Mouse (Mus musculus): Measurements from ENCODE around the gene C1rb. TPM values are rescaled to one million over a fixed set of nuclear protein-coding genes. Genes with fewer than 3 reads are reported as not detected.
A peak's percentile ranks its signal among the peaks of the same experiment; 100 is the strongest.
"Not testable (repeated sequence)": the region's sequence is repeated elsewhere in the genome, so short reads cannot be mapped to it uniquely, and the experiment has no call there.

C1rb gene
- polyA plus RNA-seq (2014; fragmentation: Nextera tagmentation; extraction: Ambion mirVana) = not detected in 2 replicates

DNA sequence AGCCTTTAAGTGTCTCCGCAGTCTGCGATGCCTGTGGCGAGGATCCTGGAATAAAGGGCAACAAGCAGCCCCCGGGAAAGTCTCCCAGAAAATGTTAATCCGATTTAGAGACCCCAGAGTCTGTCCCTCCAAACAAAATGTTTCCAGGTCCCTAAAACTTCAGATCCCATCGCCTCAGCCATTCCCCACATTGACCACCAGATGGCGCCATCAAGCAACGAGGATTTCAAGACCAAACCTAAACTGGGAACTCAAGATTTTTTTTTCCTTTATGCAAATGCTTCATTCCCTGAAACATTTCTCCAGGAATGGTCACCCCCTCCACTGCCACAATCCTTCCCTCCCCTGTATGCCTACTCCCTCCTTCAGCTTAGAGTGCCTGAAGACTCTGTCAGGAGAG, at the start of gene C1rb:
Gene C1rb (plus strand): TSS at position 269 of the 400 bp plus-strand sequence.
- WGBS = 5% methylated on average over 8 of the region's 8 CpGs
- peak; percentile 82 for DNase-seq (ENCODE audit: low spot score)
- H3K4me1 ChIP-seq (replicated peaks; ENCODE audit: control insufficient read depth, insufficient read depth, low read length) = no peaks in the 10 kb centered on the region
- no peak within 1 kb of the TSS for H3K27ac ChIP-seq (ENCODE audit: low read depth, low read length)
- H3K36me3 ChIP-seq (ENCODE audit: control insufficient read depth, insufficient read depth, low read length) = no peaks in the 10 kb centered on the region
- no peaks in the 10 kb centered on the region for H3K27me3 ChIP-seq (ENCODE audit: control insufficient read depth, insufficient read depth, low read length)
- no peaks in the 10 kb centered on the region for H3K9me3 ChIP-seq (ENCODE audit: control insufficient read depth, low read length)
- ATAC-seq (ENCODE audit: low FRiP score) = no peak
- no peak within 1 kb of the TSS for H3K4me2 ChIP-seq (replicated peaks; ENCODE audit: low read depth, low read length)
- no peak within 1 kb of the TSS for H3K4me3 ChIP-seq (ENCODE audit: low read depth, low read length)
- H3K9ac ChIP-seq (ENCODE audit: low read depth, low read length) = no peak within 1 kb of the TSS

- H3K27me3 ChIP-seq (ENCODE audit: control insufficient read depth, insufficient read depth, low read length); H3K4me3 ChIP-seq (ENCODE audit: low read depth, low read length); H3K36me3 ChIP-seq (ENCODE audit: control insufficient read depth, insufficient read depth, low read length); H3K27ac ChIP-seq (ENCODE audit: low read depth, low read length); H3K9me3 ChIP-seq (ENCODE audit: control insufficient read depth, low read length); H3K4me1 ChIP-seq (replicated peaks; ENCODE audit: control insufficient read depth, insufficient read depth, low read length); H3K9ac ChIP-seq (ENCODE audit: low read depth, low read length); DNase-seq (ENCODE audit: low spot score); H3K4me2 ChIP-seq (replicated peaks; ENCODE audit: low read depth, low read length); ATAC-seq (ENCODE audit: low FRiP score): not testable (repeated sequence)
- WGBS = 74% methylated on average over 7 of the region's 7 CpGs
These were observed 48.0 kb upstream of the C1rb start for GRCm38 (mm10) chr6:124522082-124522481.

- Histone ChIP-seq H3K36me3 (ENCODE audit: control insufficient read depth, insufficient read depth, low read length) (no peaks in the 10 kb centered on the region), H3K4me3 (ENCODE audit: low read depth, low read length) (no peak overlapping the region), H3K4me1 (replicated peaks; ENCODE audit: control insufficient read depth, insufficient read depth, low read length) (no peaks in the 10 kb centered on the region), H3K27ac (ENCODE audit: low read depth, low read length) (no peak overlapping the region), H3K9ac (ENCODE audit: low read depth, low read length) (no peak overlapping the region), H3K9me3 (ENCODE audit: control insufficient read depth, low read length) (no peaks in the 10 kb centered on the region), H3K27me3 (ENCODE audit: control insufficient read depth, insufficient read depth, low read length) (no peaks in the 10 kb centered on the region), H3K4me2 (replicated peaks; ENCODE audit: low read depth, low read length) (no peak overlapping the region)
- 74% methylated on average over 3 of the region's 3 CpGs for WGBS
- ATAC-seq (ENCODE audit: low FRiP score) = no peak
- DNase-seq (ENCODE audit: low spot score) = no peak
These were observed 42.2 kb upstream of the C1rb start for GRCm38 (mm10) chr6:124527881-124528280.

DNA sequence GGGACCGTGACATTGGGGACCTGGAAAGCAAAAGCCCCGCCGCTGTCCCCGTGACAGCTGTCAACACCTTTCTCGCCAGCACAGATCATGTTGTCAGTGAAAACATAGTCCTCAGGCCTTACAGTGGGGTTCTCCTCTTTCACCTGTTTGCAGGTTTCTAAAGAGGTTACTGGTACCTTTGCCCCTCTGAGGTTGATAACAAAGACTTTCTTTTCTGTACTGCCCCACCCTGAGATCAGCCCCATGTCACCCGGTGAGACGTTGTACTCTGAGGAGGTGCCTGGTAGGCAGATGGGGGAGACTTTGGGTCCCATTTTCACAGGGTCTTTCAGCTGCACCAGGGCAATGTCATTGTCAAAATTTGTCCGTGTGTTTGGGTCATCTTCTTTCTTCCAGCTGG, 39.0 kb upstream of the C1rb start:
- H3K9ac ChIP-seq (ENCODE audit: low read depth, low read length) = no peak overlapping the region
- no peaks in the 10 kb centered on the region for H3K36me3 ChIP-seq (ENCODE audit: control insufficient read depth, insufficient read depth, low read length)
- no peak for DNase-seq (ENCODE audit: low spot score)
- H3K9me3 ChIP-seq (ENCODE audit: control insufficient read depth, low read length) = no peaks in the 10 kb centered on the region
- ATAC-seq (ENCODE audit: low FRiP score) = no peak
- H3K27ac ChIP-seq (ENCODE audit: low read depth, low read length) = no peak overlapping the region
- WGBS = 86% methylated on average over 8 of the region's 8 CpGs
- H3K4me1 ChIP-seq (replicated peaks; ENCODE audit: control insufficient read depth, insufficient read depth, low read length) = no peaks in the 10 kb centered on the region
- no peak overlapping the region for H3K4me2 ChIP-seq (replicated peaks; ENCODE audit: low read depth, low read length)
- H3K4me3 ChIP-seq (ENCODE audit: low read depth, low read length) = no peak overlapping the region
- no peaks in the 10 kb centered on the region for H3K27me3 ChIP-seq (ENCODE audit: control insufficient read depth, insufficient read depth, low read length)

DNA sequence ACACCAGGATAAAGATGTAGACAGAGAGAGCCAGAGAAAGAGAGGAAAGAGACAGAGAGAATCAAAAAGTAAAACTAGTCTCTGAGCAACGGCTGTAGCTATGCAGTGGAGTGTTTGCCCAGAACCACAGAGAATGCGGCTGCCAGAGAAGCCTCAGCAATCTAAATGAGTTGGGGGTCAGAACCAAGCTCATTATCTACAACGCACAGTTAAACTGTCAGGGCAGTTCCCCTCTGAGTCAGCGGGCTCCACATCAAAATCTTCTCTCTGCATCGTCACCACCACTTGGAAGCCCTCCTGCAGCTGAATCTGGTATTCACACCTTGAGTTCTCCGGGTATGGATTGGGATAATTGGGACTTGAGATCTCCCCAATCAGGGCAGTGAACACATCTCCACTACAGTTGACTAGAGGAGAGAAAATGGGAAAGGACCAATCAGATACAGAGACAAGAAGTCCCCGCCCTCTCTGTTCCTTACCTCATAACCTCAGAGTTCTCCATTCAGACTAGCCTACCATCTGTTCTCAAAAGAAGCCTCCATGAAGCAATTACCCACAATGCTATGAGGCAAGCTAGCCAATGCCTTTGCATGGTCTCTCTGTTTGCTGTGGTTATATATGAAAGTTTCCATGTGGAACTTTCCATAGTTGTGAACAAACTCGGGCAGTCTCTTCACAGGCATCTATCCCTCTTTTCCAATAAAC, 33.8 kb upstream of the C1rb start:
- H3K4me3 ChIP-seq (ENCODE audit: low read depth, low read length); ATAC-seq (ENCODE audit: low FRiP score); H3K9me3 ChIP-seq (ENCODE audit: control insufficient read depth, low read length); H3K9ac ChIP-seq (ENCODE audit: low read depth, low read length); DNase-seq (ENCODE audit: low spot score); H3K4me2 ChIP-seq (replicated peaks; ENCODE audit: low read depth, low read length); H3K4me1 ChIP-seq (replicated peaks; ENCODE audit: control insufficient read depth, insufficient read depth, low read length); H3K27me3 ChIP-seq (ENCODE audit: control insufficient read depth, insufficient read depth, low read length); H3K36me3 ChIP-seq (ENCODE audit: control insufficient read depth, insufficient read depth, low read length); H3K27ac ChIP-seq (ENCODE audit: low read depth, low read length): not testable (repeated sequence)
- 86% methylated on average over 8 of the region's 8 CpGs for WGBS

DNA sequence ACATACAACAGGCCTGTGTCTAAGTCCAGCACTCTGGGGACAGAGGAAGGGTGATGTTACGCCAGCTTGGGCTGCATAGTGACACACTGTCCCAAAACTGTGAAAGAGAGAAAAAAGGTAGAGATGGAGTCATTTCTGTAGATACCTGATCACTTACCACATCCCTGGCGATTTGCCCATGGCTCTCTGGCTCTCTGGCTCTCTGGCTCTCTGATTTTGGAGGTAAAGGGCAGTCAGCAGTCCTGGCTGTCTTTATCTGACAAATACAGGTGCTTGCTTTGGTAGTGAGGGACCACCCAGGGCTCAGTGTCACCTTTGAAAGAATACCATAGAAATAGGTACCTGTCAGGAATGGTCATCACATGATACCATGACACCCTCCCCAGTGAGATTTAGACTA, 28.9 kb upstream of the C1rb start:
- not testable (repeated sequence) for H3K36me3 ChIP-seq (ENCODE audit: control insufficient read depth, insufficient read depth, low read length); H3K9me3 ChIP-seq (ENCODE audit: control insufficient read depth, low read length); H3K27ac ChIP-seq (ENCODE audit: low read depth, low read length); ATAC-seq (ENCODE audit: low FRiP score); DNase-seq (ENCODE audit: low spot score); H3K4me1 ChIP-seq (replicated peaks; ENCODE audit: control insufficient read depth, insufficient read depth, low read length); H3K4me3 ChIP-seq (ENCODE audit: low read depth, low read length); H3K4me2 ChIP-seq (replicated peaks; ENCODE audit: low read depth, low read length); H3K27me3 ChIP-seq (ENCODE audit: control insufficient read depth, insufficient read depth, low read length); H3K9ac ChIP-seq (ENCODE audit: low read depth, low read length)
- WGBS = 74% methylated on average over 2 of the region's 2 CpGs

DNA sequence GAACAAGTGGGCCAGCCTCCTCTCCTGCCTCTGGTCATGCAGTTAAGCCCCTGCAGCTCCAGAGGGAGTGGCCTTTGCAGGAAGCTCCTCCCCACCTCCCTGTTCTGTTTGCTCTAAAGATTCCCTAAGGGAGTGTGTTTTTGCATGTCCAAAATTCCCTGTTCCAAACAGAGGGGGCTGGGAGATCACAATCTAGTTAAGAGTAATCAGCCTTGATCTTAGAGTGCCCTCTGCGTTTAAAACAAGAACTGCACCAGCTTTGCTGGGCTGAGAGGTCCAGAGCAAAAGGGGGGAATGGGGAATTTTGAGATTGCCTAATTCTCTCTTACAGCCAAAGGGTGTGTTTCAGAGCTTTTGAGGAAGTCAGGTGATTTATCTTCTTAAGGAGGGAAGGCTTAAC, 27.8 kb upstream of the C1rb start, which contains the start of gene C1s1:
Gene C1s1 (minus strand): TSS at position 76 of the 400 bp plus-strand sequence.
- not testable (repeated sequence) for H3K4me2 ChIP-seq (replicated peaks; ENCODE audit: low read depth, low read length); H3K27ac ChIP-seq (ENCODE audit: low read depth, low read length); H3K9ac ChIP-seq (ENCODE audit: low read depth, low read length); H3K36me3 ChIP-seq (ENCODE audit: control insufficient read depth, insufficient read depth, low read length); ATAC-seq (ENCODE audit: low FRiP score); H3K4me1 ChIP-seq (replicated peaks; ENCODE audit: control insufficient read depth, insufficient read depth, low read length); H3K27me3 ChIP-seq (ENCODE audit: control insufficient read depth, insufficient read depth, low read length); H3K4me3 ChIP-seq (ENCODE audit: low read depth, low read length); H3K9me3 ChIP-seq (ENCODE audit: control insufficient read depth, low read length)
- WGBS = 4% methylated on average over 1 of the region's 1 CpGs
- DNase-seq (ENCODE audit: low spot score) = peak; percentile 49

GRCm38 (mm10) chr6:124544466-124544865, 25.6 kb upstream of the C1rb start:
- WGBS = 88% methylated on average over 5 of the region's 6 CpGs
- Histone ChIP-seq H3K4me1 (replicated peaks; ENCODE audit: control insufficient read depth, insufficient read depth, low read length) (no peaks in the 10 kb centered on the region), H3K36me3 (ENCODE audit: control insufficient read depth, insufficient read depth, low read length) (no peaks in the 10 kb centered on the region), H3K27me3 (ENCODE audit: control insufficient read depth, insufficient read depth, low read length) (no peaks in the 10 kb centered on the region), H3K4me3 (ENCODE audit: low read depth, low read length) (no peak overlapping the region), H3K9ac (ENCODE audit: low read depth, low read length) (no peak overlapping the region), H3K4me2 (replicated peaks; ENCODE audit: low read depth, low read length) (no peak overlapping the region), H3K9me3 (ENCODE audit: control insufficient read depth, low read length) (no peaks in the 10 kb centered on the region), H3K27ac (ENCODE audit: low read depth, low read length) (no peak overlapping the region)
- DNase-seq (ENCODE audit: low spot score) (no peak), ATAC-seq (ENCODE audit: low FRiP score) (no peak)

DNA sequence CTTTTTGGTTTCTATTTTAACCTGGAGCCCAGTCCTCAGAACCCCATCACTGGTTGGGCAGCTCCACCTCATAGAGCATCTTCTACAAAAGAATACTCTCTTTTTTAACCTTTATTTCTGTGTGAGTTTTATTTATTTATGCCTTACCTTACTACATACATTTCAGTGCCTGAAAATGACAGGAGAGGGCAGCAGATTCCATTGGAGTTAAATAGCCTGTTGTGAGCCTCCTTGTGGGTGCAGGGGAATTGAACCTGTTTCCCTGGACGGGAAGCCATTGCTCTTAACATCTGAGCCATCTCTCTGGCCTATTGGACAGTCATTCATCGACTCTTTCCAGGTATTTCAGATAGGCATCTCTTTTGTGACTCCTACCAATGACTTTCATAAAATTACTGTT, 24.7 kb upstream of the C1rb start:
- Histone ChIP-seq H3K4me3 (ENCODE audit: low read depth, low read length) (no peak overlapping the region), H3K9ac (ENCODE audit: low read depth, low read length) (no peak overlapping the region), H3K4me2 (replicated peaks; ENCODE audit: low read depth, low read length) (no peak overlapping the region), H3K4me1 (replicated peaks; ENCODE audit: control insufficient read depth, insufficient read depth, low read length) (no peaks in the 10 kb centered on the region), H3K36me3 (ENCODE audit: control insufficient read depth, insufficient read depth, low read length) (no peaks in the 10 kb centered on the region), H3K9me3 (ENCODE audit: control insufficient read depth, low read length) (no peaks in the 10 kb centered on the region), H3K27ac (ENCODE audit: low read depth, low read length) (no peak overlapping the region), H3K27me3 (ENCODE audit: control insufficient read depth, insufficient read depth, low read length) (no peaks in the 10 kb centered on the region)
- no peak for ATAC-seq (ENCODE audit: low FRiP score)
- 88% methylated on average over 2 of the region's 2 CpGs for whole genome bisulfite sequencing
- no peak for DNase-seq (ENCODE audit: low spot score)

Data from hindbrain, embryonic 11.5 days (tissue).